Mouse (Mus musculus) MEL (cell line): ENCODE measurements around the gene Slc41a3. TPM values are rescaled to one million over a fixed set of nuclear protein-coding genes. Genes with fewer than 3 reads are reported as not detected.

ENCODE experiments used
- DNase-seq: peaks from one replicate; pipeline ENCODE4 v3.0.0; 2011; ENCODE audit warnings: low read depth, low spot score
- H3K27ac ChIP-seq: 2 replicates; pipeline ENCODE4 v1.5.1; 2012; ENCODE audit warnings: low read depth, mild to moderate bottlenecking, control low read depth, low read length, moderate library complexity; ENCODE audit not compliant: control insufficient read depth
- H3K27me3 ChIP-seq, 2 experiments: fragments of 150-350 bp in 1 of 2; sonication (generic) in 1 of 2; 2 replicates each; pipeline ENCODE4 v1.6.1; 2012; ENCODE audit warnings: low read length in 2 of 2, mild to moderate bottlenecking in 2 of 2, improper control_type of control experiment in 1 of 2, moderate library complexity in 1 of 2; ENCODE audit not compliant: insufficient read depth in 2 of 2, control insufficient read depth in 1 of 2
- H3K36me3 ChIP-seq, 2 experiments: 2 replicates each; pipeline ENCODE4 v1.6.1; 2012 to 2014; ENCODE audit warnings: low read length in 2 of 2, improper control_type of control experiment in 1 of 2, inconsistent platforms in 1 of 2, mild to moderate bottlenecking in 1 of 2; ENCODE audit not compliant: insufficient read depth in 2 of 2, control insufficient read depth in 1 of 2
- H3K4me1 ChIP-seq, 2 experiments: fragments of 150-350 bp in 1 of 2; sonication (generic) in 1 of 2; 2 replicates each; pipeline ENCODE4 v1.6.1; 2012; ENCODE audit warnings: low read length in 2 of 2, improper control_type of control experiment in 1 of 2, mild to moderate bottlenecking in 1 of 2; ENCODE audit not compliant: insufficient read depth in 2 of 2, control insufficient read depth in 1 of 2
- H3K4me3 ChIP-seq, 2 experiments: fragments of 150-350 bp in 1 of 2; sonication (generic) in 1 of 2; 2 replicates each; pipeline ENCODE4 v1.5.1; 2012; ENCODE audit warnings: low read depth in 2 of 2, low read length in 2 of 2, mild to moderate bottlenecking in 2 of 2, moderate library complexity in 2 of 2, control low read depth in 1 of 2, improper control_type of control experiment in 1 of 2; ENCODE audit not compliant: control insufficient read depth in 1 of 2, insufficient read depth in 1 of 2
- H3K79me2 ChIP-seq: 2 replicates; pipeline ENCODE4 v1.6.1; 2012; ENCODE audit warnings: mild to moderate bottlenecking, low read length, moderate library complexity; ENCODE audit not compliant: control insufficient read depth, poor library complexity, insufficient read depth
- H3K9ac ChIP-seq: 2 replicates; pipeline ENCODE4 v1.6.1; 2012; ENCODE audit warnings: low read depth, mild to moderate bottlenecking, control low read depth, low read length, moderate library complexity; ENCODE audit not compliant: control insufficient read depth, poor library complexity, severe bottlenecking
- H3K9me3 ChIP-seq: fragments of 150-350 bp; sonication (generic); replicated peaks from 2 replicates; pipeline ENCODE4 v1.6.1; 2012; ENCODE audit warnings: mild to moderate bottlenecking, low read length, improper control_type of control experiment, moderate library complexity; ENCODE audit not compliant: insufficient read depth
- BHLHE40 ChIP-seq: IDR thresholded peaks from 2 replicates; pipeline ENCODE4 v1.6.1; 2012; ENCODE audit warnings: low read depth, mild to moderate bottlenecking, inconsistent platforms, low read length, improper control_type of control experiment, borderline replicate concordance
- CHD2 ChIP-seq: IDR thresholded peaks from 2 replicates; pipeline ENCODE4 v1.6.1; 2011; ENCODE audit warnings: low read length, improper control_type of control experiment
- CTCF ChIP-seq, 3 experiments: IDR thresholded peaks in 2 of 3; conservative IDR thresholded peaks in 1 of 3; 2 replicates each; pipeline ENCODE4 v1.5.1; 2011 to 2012; ENCODE audit warnings: low read length in 3 of 3, low read depth in 2 of 3, mild to moderate bottlenecking in 2 of 3, improper control_type of control experiment in 1 of 3, inconsistent platforms in 1 of 3, mixed read lengths in 1 of 3, moderate library complexity in 1 of 3; ENCODE audit not compliant: control insufficient read depth in 1 of 3, insufficient read depth in 1 of 3, poor library complexity in 1 of 3, severe bottlenecking in 1 of 3
- E2F4 ChIP-seq: IDR thresholded peaks from 2 replicates; pipeline ENCODE4 v1.6.1; 2011; ENCODE audit warnings: low read depth, low read length, improper control_type of control experiment, borderline replicate concordance
- ELF1 ChIP-seq: IDR thresholded peaks from 2 replicates; pipeline ENCODE4 v1.6.1; 2014; ENCODE audit warnings: low read depth, mild to moderate bottlenecking, inconsistent platforms, low read length, improper control_type of control experiment, moderate library complexity
- EP300 ChIP-seq, 2 experiments: IDR thresholded peaks; 2 replicates each; pipeline ENCODE4 v1.6.1; 2011; ENCODE audit warnings: improper control_type of control experiment in 2 of 2, low read length in 2 of 2, low read depth in 1 of 2, mild to moderate bottlenecking in 1 of 2
- ETS1 ChIP-seq: IDR thresholded peaks from 2 replicates; pipeline ENCODE4 v1.6.1; 2012; ENCODE audit warnings: low read depth, mild to moderate bottlenecking, inconsistent platforms, low read length, improper control_type of control experiment, moderate library complexity
- GABPA ChIP-seq: IDR thresholded peaks from 2 replicates; pipeline ENCODE4 v1.6.1; 2012; ENCODE audit warnings: low read depth, mild to moderate bottlenecking, inconsistent platforms, low read length, improper control_type of control experiment, moderate library complexity
- HCFC1 ChIP-seq: IDR thresholded peaks from 2 replicates; pipeline ENCODE4 v1.6.1; 2012; ENCODE audit warnings: low read depth, mild to moderate bottlenecking, inconsistent platforms, low read length, improper control_type of control experiment, moderate library complexity
- KAT2A ChIP-seq: conservative IDR thresholded peaks from 2 replicates; pipeline ENCODE4 v1.6.1; 2012; ENCODE audit warnings: low read depth, low read length, improper control_type of control experiment, inconsistent platforms
- MAFK ChIP-seq: IDR thresholded peaks from 2 replicates; pipeline ENCODE4 v1.6.1; 2011; ENCODE audit warnings: low read depth, mild to moderate bottlenecking, low read length, improper control_type of control experiment, borderline replicate concordance
- MEF2A ChIP-seq: IDR thresholded peaks from 2 replicates; pipeline ENCODE4 v1.6.1; 2014; ENCODE audit warnings: low read depth, mild to moderate bottlenecking, inconsistent platforms, low read length, improper control_type of control experiment; ENCODE audit not compliant: poor library complexity, insufficient replicate concordance, severe bottlenecking; ENCODE audit errors: extremely low read depth
- MYC ChIP-seq: IDR thresholded peaks from 2 replicates; pipeline ENCODE4 v1.6.1; 2011; ENCODE audit warnings: low read depth, mild to moderate bottlenecking, low read length, improper control_type of control experiment, moderate library complexity
- POLR2AphosphoS2 ChIP-seq: IDR thresholded peaks from 2 replicates; pipeline ENCODE4 v1.6.1; 2011; ENCODE audit warnings: low read length, improper control_type of control experiment
- POLR2AphosphoS5 ChIP-seq: IDR thresholded peaks from 2 replicates; pipeline ENCODE4 v1.6.1; 2012; ENCODE audit warnings: low read depth, borderline replicate concordance, mild to moderate bottlenecking, inconsistent platforms, low read length, moderate library complexity, mixed read lengths
- RAD21 ChIP-seq: IDR thresholded peaks from 2 replicates; pipeline ENCODE4 v1.6.1; 2011; ENCODE audit warnings: mild to moderate bottlenecking, low read depth, low read length, improper control_type of control experiment
- RCOR1 ChIP-seq: IDR thresholded peaks from 2 replicates; pipeline ENCODE4 v1.6.1; 2012; ENCODE audit warnings: low read depth, mild to moderate bottlenecking, inconsistent platforms, low read length, improper control_type of control experiment
- SIN3A ChIP-seq: IDR thresholded peaks from 2 replicates; pipeline ENCODE4 v1.6.1; 2012; ENCODE audit warnings: low read length, improper control_type of control experiment, inconsistent platforms
- TAL1 ChIP-seq: IDR thresholded peaks from 2 replicates; pipeline ENCODE4 v1.6.1; 2012; ENCODE audit warnings: mild to moderate bottlenecking, inconsistent platforms, low read length, moderate library complexity, mixed read lengths
- UBTF ChIP-seq: IDR thresholded peaks from 2 replicates; pipeline ENCODE4 v1.6.1; 2012; ENCODE audit warnings: low read depth, mild to moderate bottlenecking, inconsistent platforms, low read length, improper control_type of control experiment, moderate library complexity, borderline replicate concordance; ENCODE audit not compliant: insufficient read depth
- ZKSCAN1 ChIP-seq: IDR thresholded peaks from 2 replicates; pipeline ENCODE4 v1.6.1; 2012; ENCODE audit warnings: low read depth, mild to moderate bottlenecking, inconsistent platforms, low read length, improper control_type of control experiment, moderate library complexity
- ZNF384 ChIP-seq: IDR thresholded peaks from 2 replicates; pipeline ENCODE4 v1.6.1; 2012; ENCODE audit warnings: low read depth, mild to moderate bottlenecking, inconsistent platforms, low read length, improper control_type of control experiment
- polyA plus RNA-seq, 2 experiments: library from polyadenylated mRNA; stranded (reverse) in 1 of 2; unstranded in 1 of 2; fragments of >175 nt in 1 of 2; fragments of >200 nt in 1 of 2; gene quantifications; 2 replicates each; pipeline versions ENCODE4 v1.2.1 to v1.2.4; 2012; ENCODE audit warnings: low replicate concordance in 2 of 2, low read depth in 1 of 2; ENCODE audit not compliant: insufficient read length in 2 of 2, insufficient read depth in 1 of 2, missing spikeins in 1 of 2
- total RNA-seq: library from RNA; depleted of rRNA; stranded (reverse); fragments of 300-350 nt; gene quantifications from 2 replicates; pipeline ENCODE4 v1.2.3, GENCODE M21; 2012

Gene Slc41a3
- total and polyA plus RNA-seq, 3 experiments, result 65.8 to 70.4 TPM; not detected in 1

GRCm38 (mm10) chr6:90649279-90649678 is 44.8 kb downstream of the Slc41a3 start:
- Histone ChIP-seq H3K4me1 (no peaks in the 10 kb centered on the region), H3K27ac (no peak overlapping the region)
- TF ChIP-seq RCOR1 (no peak), CTCF (IDR thresholded peaks at IDR 0.05 in 2 of 3, conservative IDR thresholded peaks at IDR 0.05 in 1 of 3; ENCODE audit: control insufficient read depth in 1 of 3, insufficient read depth in 1 of 3, low read depth in 2 of 3, low read length in 3 of 3, poor library complexity in 1 of 3, severe bottlenecking in 1 of 3) (no peak), ELF1 (no peak), BHLHE40 (no peak), POLR2AphosphoS5 (no peak), MAFK (no peak), ZNF384 (no peak), TAL1 (no peak), GABPA (no peak), E2F4 (no peak)
- TF ChIP-seq, all 39 proteins: peak for 0
- Histone ChIP-seq H3K9ac (no peak overlapping the region), H3K27me3 (no peaks in the 10 kb centered on the region), H3K9me3 (no peaks in the 10 kb centered on the region), H3K36me3 (no peaks in the 10 kb centered on the region), H3K79me2 (no peaks in the 10 kb centered on the region), H3K4me3 (no peak overlapping the region)
- no peak for DNase-seq

GRCm38 (mm10) chr6:90650634-90651033 is 46.1 kb downstream of the Slc41a3 start:
- no peak overlapping the region for H3K9ac ChIP-seq
- no peaks in the 10 kb centered on the region for H3K4me1 ChIP-seq
- no peaks in the 10 kb centered on the region for H3K9me3 ChIP-seq
- no peaks in the 10 kb centered on the region for H3K36me3 ChIP-seq
- DNase-seq, result no peak
- H3K79me2 ChIP-seq, result no peaks in the 10 kb centered on the region
- TF ChIP-seq KAT2A (no peak), BHLHE40 (no peak), CHD2 (no peak), EP300 (IDR thresholded peaks at IDR 0.05; ENCODE audit: low read depth in 1 of 2, low read length in 2 of 2) (no peak), MYC (no peak), UBTF (no peak), MEF2A (no peak), SIN3A (no peak), HCFC1 (no peak), POLR2AphosphoS2 (no peak), RCOR1 (no peak), RAD21 (no peak), ZKSCAN1 (no peak), POLR2AphosphoS5 (no peak), E2F4 (no peak), ETS1 (no peak), ELF1 (no peak)
- no peaks in the 10 kb centered on the region for H3K27me3 ChIP-seq
- H3K4me3 ChIP-seq, result no peak overlapping the region
- H3K27ac ChIP-seq, result no peak overlapping the region
